Mouse (Mus musculus): ENCODE results near the gene Kctd20.
A peak's percentile ranks its signal among the peaks of the same experiment; 100 is the strongest.

The Kctd20 gene

GRCm38 (mm10) chr17:28951831-28952799, at the start of gene Kctd20:
Kctd20 (plus strand) TSS chr17:28951950.
- DNase-seq = peak; percentile 90 to 94

GRCm38 (mm10) chr17:28904546-28905376, 47.0 kb upstream of the Kctd20 start:
- peak in 1 of 2 experiments; percentile 73 for DNase-seq

DNA sequence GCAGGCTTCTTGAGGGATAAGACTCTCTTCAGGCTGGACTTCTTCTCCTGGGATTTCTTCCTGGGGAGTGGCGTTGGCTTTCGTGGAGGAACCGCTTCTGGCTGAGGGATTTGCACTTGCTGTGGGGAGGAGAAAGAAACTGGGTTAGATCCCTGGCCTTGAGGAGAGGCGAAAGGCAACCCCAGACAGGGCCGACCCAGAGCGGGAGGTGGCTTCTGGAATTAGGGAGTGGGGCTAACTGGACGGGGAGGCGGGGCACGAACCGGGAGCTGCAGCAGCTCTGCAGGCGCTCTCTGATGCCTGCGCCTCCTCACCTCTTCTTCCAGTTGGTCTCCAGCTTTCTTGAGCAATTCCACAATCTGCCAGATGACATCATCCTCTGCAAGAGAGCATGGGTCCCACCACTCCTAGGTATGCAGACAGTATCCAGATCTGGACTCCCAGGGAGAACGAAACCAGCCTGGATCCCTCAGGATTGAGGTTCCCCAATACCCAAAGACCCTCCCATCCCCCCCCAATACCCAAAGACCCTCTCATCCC, 46.3 kb upstream of the Kctd20 start:
- no peak for DNase-seq

- no peak for DNase-seq
These were observed 43.8 kb upstream of the Kctd20 start for GRCm38 (mm10) chr17:28907959-28908358.

- peak in 1 of 2 experiments; percentile 63 for DNase-seq
These were observed 42.4 kb upstream of the Kctd20 start for GRCm38 (mm10) chr17:28909252-28909941.

GRCm38 (mm10) chr17:28910139-28910538, 41.6 kb upstream of the Kctd20 start:
- DNase-seq = peak; percentile 51 to 61

GRCm38 (mm10) chr17:28913200-28913599, 38.5 kb upstream of the Kctd20 start:
- peak; percentile 75 to 87 for DNase-seq

- no peak for DNase-seq
These were observed 37.8 kb upstream of the Kctd20 start for GRCm38 (mm10) chr17:28913940-28914339.

GRCm38 (mm10) chr17:28915060-28915628, 36.6 kb upstream of the Kctd20 start, which contains the start of gene 4930539E08Rik:
4930539E08Rik (minus strand) TSS chr17:28915324.
- DNase-seq = no peak

- DNase-seq = no peak
These were observed 35.2 kb upstream of the Kctd20 start for GRCm38 (mm10) chr17:28916520-28916919.

- DNase-seq = no peak
These were observed 30.7 kb upstream of the Kctd20 start for GRCm38 (mm10) chr17:28921086-28921485.

GRCm38 (mm10) chr17:28922096-28922495, 29.7 kb upstream of the Kctd20 start:
- DNase-seq = no peak

DNA sequence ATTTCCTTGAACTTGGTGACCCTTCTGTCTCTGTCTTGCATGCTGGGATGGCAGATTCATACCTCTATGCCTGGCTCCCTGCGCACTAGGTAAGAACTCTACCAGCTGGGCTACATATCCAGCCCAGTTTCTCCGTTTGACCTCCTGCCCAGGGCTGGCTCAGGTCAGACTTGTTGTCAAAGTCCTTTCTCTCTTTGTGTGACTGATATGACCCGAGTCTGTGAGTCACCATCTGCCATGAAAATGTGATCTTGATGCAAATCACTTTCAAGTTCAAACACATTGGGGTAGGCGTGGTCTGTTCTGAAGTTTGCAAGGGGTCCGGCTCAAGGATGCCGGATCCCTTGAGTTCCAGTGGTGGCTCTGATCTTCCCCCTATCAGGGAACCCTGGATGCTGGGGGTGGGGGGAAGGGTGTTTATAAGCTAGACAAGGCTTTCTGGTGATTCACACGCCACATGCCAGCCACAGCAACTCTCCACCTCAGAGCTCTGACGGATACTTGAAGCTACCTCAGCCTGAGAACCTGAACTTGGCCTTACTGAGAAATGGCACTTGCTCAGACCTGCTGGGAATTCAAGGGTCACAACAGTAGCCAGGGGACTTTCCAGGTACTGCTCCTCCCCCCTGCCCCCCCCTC, 26.7 kb upstream of the Kctd20 start:
- no peak for DNase-seq

GRCm38 (mm10) chr17:28926380-28926779, 25.4 kb upstream of the Kctd20 start:
- DNase-seq = peak; percentile 63 to 85

DNA sequence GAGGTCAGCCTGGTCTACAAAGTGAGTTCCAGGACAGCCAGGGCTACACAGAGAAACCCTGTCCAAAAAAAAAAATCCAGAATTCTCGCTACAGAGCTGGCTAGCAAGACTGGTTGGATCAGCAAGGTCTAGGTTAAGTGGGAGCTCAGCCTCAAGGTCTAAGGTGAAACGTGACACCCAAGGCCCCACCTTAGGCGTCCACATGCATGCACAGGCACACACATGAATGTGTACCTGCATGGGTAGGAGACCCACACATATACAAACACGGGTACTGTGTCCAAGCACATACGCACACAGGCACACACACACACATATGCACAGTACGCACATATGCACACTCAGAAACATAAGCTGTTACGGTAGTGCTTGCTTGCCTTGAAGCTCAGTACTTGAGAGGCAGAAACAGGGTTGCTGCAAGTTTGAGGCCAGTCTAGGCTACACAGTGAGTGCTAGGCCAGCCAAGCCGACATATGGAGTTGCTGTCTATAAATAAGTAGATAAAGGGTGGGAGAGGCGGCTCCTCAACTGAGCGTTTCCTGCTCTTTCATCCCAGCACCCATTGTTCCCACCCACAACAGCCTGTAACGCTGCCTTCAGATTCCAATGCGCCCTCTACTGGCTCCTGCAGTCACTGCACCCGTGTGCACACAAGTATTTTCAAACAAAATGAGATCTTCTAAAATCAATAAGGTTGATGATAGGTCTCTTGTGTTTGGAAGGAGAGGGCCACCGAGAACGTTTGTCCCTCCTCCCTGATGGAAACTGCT, 24.7 kb upstream of the Kctd20 start:
- peak in 1 of 2 experiments; percentile 59 for DNase-seq

- no peak for DNase-seq
These were observed 23.7 kb upstream of the Kctd20 start for GRCm38 (mm10) chr17:28928004-28928403.

DNA sequence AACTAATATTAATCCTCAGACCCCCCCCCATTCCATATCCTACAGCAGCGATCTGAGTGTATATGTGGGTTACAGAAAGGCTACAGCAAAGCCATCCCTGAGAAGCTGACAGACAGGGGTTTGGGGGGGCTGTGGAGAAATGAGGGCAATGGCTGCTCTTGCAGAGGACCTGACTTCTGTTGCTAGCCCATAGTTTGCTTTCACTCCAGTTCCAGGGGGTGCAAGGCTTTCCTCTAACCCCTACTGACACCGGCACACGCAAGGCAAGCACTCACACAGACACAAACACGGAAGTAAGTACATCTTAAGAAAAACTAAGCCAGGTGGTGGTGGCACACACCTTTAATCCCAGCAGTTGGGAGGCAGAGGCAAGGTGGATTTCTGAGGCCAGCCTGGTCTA, 22.4 kb upstream of the Kctd20 start:
- DNase-seq = no peak

DNA sequence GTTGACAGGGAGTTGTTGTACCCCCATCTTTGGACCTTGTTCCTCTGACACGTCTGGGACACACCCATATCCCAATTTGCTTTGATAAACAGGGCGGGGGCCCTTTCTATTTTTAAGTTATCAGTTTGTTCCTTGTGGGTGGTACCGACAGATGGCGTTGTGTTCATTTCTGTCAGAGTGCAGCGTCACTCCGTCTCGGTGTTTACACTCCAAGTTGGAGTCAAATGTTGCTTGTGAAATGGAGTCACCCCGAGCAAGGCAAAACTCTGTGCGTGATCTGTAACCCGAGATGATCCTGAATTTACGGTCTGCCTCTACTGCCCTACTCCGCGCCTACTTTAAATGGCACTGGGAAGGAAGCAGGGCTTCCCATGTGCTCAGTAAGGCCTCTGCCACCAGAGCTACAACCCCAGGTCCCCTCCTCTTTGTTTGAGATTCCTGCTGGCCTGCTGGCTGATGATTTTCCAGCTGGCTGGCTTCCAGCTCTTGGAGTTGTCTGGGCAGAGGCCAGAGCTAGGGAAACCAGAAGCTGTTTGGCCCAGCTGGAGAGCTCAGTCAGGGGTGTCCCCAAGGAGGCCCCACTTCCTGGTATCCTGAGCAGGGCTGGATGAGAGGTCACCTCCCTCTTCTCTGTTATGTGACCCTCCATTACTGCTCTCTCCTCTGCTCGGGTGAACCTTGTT, 21.2 kb upstream of the Kctd20 start:
- DNase-seq = peak; percentile 94 to 96

DNA sequence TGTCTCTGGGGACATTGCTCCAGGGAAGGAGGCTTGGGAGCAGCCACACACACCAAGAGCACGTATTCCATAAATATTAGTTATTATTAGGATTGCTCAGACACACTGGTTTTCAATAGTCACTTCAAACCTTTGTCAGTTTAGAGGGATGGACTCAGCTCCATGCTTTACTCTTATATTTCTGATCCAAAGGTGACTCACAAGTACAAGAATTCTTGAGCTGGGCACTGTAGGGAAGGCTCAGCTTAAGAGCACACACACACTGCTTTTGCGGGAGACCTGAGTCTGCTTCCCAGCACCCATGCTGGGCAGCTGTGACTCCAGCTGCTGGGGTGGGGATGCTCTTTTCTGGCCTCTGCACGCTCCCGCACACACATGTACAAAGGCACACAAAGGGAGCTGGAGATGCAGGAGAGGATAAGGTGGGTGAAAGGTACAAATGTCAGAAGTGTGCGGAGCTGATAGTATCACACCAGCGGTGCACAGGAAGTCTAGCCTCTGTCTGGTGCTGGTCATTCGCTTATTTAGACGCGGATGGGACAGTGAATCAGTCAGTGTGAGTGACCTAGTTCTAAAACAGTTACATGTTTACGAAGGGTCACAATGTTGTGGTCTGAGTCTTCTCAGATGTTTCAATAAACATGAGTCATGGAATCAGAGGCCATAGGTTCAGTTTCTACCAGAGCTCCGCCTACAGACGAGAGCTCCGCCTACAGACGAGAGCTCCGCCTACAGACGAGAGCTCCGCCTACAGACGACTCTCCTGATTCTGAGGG, 20.1 kb upstream of the Kctd20 start:
- no peak for DNase-seq

All from kidney, adult 8-10 months (tissue).